Mouse (Mus musculus) brain, embryonic 14.5 days (tissue): Measurements from ENCODE around the gene Fam19a4. TPM values are rescaled to one million over a fixed set of nuclear protein-coding genes. Genes with fewer than 3 reads are reported as not detected.

ENCODE experiments used
- DNase-seq: peaks from one replicate; pipeline ENCODE4 v3.0.0-alpha.2; 2011; ENCODE audit warnings: low read depth
- CTCF ChIP-seq: fragments of 200-500 bp; IDR thresholded peaks from 2 replicates; pipeline ENCODE4 v1.5.1; 2012; ENCODE audit warnings: inconsistent platforms, mild to moderate bottlenecking, moderate library complexity, borderline replicate concordance; ENCODE audit not compliant: insufficient read depth, insufficient read length; ENCODE audit errors: extremely low read depth
- POLR2A ChIP-seq: fragments of 200-500 bp; IDR thresholded peaks from 2 replicates; pipeline ENCODE4 v1.6.1; 2012; ENCODE audit warnings: mild to moderate bottlenecking, inconsistent platforms, borderline replicate concordance; ENCODE audit not compliant: poor library complexity, insufficient read depth, insufficient read length, severe bottlenecking; ENCODE audit errors: extremely low read depth
- polyA plus RNA-seq: library from polyadenylated mRNA; depleted of rRNA; stranded (reverse); fragments of >200 nt; gene quantifications from 2 replicates; pipeline ENCODE4 v1.2.3, GENCODE M21; 2012; rRNA removed

Gene Fam19a4
- polyA plus RNA-seq: 1.4 and 2.3 TPM in 2 replicates

DNA sequence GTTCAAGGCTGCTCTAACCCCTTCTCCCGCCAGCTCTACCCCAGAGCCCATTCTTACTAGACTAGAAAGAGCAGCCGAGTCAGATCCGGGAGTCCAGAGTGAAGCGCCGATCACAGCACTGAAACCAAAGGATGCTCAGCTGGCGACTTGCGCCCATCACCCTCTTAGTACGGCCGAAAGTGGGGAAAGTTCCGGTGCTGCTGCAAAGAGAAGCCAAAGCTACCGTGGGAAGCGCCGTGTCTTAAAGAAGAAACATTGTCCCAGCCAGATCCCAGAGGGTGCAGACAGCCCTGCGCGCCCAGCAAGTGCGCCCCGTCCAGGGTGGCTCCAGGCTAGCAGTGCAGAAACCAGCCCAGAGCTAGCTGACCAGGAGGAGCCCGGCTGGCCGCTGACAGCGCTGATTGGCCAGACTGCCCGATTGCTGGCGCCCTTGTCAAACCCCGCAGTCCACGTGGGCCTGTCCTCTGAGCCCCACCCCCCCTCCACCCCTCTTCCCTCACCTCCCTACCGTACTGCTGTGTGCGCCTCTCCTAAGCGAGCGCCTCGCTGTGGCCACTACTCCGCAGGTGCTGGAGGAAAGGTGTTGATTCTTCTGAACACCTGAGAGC is at the start of gene Fam19a4:
Gene Fam19a4, minus strand, starts transcription at position 340 of the 608 bp plus-strand sequence.
- TF ChIP-seq CTCF (no peak), POLR2A (no peak)
- DNase-seq: peak; percentile 69

DNA sequence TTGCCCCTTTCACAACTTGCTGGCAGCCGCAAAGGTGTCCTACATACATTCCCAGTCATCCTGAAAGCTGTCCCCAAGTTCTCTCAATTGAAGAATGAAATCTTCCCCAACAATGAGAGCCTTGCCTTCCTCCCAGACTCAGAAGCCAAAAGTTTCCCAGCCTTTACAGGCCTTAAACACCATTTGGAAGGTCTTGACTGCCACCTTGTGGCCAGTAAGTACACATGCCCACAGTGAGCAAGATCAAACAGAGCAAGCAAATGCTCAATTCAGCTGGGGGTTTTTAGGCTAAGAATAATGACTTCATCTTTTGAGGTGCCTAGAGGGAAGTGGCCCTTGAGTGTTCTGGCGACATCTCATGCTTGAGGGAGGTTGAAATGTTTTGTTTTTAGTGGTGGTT is 46.6 kb upstream of the Fam19a4 start:
- peak; percentile 92 for DNase-seq
- peak; percentile 86; the same call in 1 of the 2 replicates for TF ChIP-seq CTCF
- no peak for TF ChIP-seq POLR2A

DNA sequence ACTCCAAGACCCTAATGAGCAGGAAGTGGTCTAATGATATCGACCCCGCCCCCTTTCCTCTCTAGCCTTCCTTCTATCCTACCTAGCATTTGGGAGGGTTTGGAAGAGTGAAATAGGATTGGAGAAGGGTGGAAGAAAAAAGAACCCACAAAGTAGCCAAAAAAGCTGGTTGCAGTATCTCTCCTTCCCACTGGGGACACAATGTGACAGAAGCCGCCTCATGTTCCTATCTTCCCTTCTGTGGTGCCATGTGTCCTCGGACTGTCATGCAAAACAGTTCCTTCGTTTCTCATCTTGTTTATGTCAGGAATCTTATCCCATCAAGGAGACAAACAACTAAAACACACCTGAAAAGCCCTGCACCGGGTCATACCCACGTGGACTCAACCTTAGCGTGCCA is 45.9 kb upstream of the Fam19a4 start:
- no peak for DNase-seq
- TF ChIP-seq CTCF: peak; percentile 10; the same call in 1 of the 2 replicates
- no peak for TF ChIP-seq POLR2A

DNA sequence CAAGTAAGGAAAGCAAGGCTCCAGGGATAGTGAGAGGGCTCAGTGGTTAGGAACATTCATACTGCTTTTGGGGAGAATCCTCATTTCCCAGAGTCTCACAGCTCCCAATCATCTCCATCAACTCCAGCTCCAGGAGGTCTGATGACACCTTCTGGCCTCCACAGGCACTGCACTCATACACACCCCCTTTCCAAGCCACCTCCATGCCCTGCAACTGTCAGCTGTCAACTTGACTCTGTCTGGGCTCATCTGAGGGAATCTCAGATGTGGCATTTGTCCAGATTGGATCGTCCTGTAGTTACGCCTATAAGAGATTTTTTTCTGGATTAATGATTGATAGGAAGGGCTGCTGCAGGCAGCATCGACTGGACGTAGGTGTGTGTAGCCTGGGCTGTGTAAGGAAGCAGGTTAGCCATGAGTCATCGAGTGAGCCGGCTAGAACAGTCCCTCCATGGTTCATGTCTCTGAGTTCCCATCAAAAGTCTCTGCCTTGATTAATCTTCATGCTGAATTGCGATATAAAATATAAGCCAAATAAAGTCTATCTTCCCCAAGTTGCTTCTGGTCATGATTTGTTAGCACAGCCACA is 44.1 kb upstream of the Fam19a4 start:
- peak; percentile 20 for DNase-seq

DNA sequence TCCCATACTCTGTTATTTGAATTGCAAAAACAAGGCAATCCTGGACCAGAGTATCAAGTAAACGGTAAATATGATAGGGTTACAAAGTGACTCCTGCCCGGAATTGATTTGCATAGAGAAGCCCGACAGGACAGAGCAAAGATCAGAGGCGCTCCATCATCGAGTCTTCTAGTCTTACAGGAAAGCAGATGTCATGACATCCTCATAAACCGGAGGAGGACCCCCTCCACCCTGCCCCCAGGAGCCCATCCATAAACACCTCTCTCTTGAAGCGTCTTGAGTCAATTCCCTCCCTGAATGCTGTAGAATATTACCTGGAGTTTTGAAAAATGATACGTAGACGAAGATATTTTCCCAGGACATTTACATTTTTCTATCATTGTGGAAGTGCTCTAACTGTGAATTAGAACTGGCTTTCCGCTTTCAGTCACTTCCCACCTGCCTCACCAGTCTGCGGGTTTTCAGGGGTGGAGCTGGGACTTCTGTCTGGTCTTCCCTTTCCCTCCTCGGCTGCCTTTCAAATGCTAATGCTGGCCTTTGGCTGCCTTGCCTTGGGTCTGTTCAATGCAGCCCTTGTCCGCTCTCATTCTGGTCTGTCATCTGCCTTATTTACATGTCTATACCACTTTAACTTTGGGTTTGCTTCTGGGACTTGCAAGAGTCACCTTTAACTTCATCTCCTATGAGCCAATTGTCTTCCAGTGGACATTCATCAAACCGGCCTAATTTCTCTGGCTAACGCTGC is 41.9 kb upstream of the Fam19a4 start:
- TF ChIP-seq POLR2A (no peak), CTCF (no peak)
- DNase-seq: peak; percentile 74

More for the DNA sequence above, 44.1 kb upstream of the Fam19a4 start:
- TF ChIP-seq CTCF (peak; percentile 60), POLR2A (no peak)

DNA sequence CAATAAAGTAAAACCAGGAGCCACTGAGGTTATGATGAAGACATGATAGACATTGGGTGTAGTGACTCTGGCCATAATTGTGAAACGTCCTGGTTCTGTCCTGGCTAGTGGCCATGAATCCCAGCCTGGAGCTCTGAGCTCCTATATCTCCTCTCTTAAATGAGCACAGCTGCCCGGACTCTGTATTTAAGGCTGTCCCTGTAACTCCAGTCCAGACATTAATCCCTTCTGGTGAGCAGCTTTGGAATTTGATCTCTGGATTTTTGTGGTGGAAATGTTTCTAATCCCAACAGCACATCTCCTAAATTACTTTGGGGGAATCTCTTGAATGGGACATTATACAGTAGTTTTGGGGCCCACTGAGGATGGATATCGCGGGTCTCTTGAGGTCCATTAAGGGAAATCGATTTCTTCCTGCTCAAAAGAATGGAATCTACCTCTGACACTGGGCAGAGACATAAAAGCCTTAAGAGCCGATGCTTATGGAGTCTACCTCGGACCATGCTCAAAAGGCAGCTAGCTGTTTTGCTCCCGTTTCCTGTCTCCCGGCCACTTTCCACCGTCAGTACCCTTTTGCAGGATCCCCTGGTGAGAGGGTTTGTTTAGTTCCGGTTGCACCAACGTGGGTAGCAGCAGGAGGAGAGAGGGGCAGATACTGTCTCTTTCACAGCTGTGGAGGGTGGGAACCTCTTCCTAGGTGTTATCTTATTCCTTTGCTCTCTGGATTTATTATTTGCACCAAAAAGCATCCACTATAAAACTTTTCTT is 41.2 kb upstream of the Fam19a4 start:
- TF ChIP-seq POLR2A (no peak), CTCF (no peak)
- DNase-seq: no peak

DNA sequence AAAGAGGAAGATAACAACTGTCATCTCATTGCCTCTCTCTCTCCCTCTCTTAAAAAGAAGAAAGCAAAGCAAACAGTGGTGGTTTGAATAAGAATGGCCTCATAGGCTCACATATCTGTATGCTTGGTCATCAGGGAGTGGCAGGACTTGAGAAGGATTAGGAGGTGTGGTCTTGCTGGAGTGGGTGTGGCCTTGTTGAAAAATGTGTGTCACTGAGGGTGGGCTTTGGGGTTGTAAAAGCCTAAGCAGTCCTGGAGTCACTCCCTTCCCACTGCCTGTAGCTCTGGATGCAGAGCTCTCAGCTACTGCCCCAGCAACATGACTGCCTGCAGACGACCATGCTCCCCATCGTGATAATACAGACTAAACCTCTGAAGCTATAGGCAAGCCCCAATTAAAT is 22.1 kb upstream of the Fam19a4 start:
- no peak for DNase-seq

DNA sequence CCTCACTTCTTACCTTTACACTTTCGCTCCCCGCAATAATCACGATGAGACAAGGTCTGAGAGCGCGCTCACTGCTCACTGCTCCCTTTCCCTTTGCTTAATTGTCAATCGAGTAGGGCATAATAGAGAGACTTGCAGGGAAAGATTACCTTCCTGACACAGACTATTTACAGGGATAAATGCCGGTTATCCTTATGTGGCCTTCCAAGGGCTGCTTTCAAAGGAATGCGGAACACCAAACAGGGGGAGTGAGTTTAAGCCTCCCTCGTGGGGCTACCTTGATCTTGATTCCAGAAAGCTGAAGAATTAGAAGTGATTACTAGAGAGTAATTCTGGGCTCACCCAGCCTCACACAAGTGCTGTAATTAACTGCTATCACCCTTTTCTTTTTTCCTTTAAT is 19.8 kb upstream of the Fam19a4 start:
- TF ChIP-seq POLR2A (no peak), CTCF (no peak)
- DNase-seq: peak; percentile 59

More for the DNA sequence above, 22.1 kb upstream of the Fam19a4 start:
- TF ChIP-seq CTCF (no peak), POLR2A (no peak)

DNA sequence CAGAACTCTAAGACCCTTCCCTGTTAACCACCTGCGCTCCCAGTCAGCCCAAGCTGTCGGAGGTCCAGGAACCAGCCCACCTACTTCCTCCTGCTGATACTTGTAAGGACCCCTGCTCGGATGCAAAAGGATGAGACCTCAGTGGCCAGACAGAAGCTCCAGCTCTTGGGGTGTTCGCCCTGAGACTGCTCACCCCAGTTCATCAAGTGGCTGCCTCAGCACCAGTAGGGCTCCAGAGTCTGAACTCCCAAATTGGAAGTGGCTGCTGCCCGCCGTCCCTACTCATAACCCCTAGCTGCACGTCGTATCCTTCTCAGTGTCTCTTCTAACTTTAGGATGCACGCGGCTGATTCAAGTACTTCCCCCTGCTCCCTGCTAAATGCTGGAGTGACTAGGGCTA is 614 bp downstream of the Fam19a4 start:
- TF ChIP-seq POLR2A: no peak
- DNase-seq: no peak

DNA sequence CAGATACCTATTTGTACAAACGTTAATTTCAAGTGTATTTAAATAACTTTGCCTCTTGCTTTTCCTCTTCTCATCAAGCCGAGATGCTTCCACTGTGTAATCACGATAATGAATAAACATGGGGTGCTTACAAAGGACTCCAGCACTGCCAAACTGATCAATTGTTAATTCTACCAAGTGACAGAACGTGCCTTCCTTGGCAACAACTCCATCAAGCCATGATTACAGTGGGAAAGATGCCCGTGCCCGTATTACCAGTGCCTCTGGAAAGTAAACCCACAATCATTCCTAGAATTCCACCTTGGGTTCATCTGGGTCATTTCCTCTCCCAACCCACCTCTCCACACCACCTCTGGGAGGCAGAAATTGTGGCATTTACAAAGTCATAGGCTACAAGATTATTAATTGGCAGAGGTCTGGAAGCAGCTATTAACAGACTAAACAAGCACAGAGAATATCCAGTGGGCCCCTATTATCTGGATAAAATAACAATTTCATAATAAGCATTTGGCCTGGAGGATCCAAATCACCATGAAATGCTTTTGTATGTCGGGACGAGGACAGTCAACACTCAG is 7.9 kb downstream of the Fam19a4 start:
- DNase-seq: peak; percentile 50
- TF ChIP-seq CTCF (no peak), POLR2A (no peak)

DNA sequence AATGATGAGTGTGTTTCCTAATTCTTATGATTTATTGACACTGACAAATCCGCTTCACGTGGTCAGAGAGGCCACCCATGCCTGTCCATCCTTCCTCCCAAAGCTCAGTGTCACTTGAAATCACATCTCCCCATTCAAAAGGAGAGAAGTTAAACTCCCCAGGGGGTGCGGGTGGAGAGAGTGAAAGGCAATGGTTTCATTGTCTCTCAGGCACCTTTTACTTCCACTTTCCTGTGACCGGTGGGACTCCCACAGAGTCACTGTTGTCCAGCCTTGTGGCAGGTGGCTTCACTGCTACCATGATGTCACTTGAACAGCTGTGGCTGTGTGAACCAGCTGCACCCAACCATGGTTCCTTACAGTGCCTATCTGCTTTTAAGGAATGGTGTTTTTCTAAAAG is 11.8 kb downstream of the Fam19a4 start:
- no peak for DNase-seq
- TF ChIP-seq CTCF (no peak), POLR2A (no peak)

DNA sequence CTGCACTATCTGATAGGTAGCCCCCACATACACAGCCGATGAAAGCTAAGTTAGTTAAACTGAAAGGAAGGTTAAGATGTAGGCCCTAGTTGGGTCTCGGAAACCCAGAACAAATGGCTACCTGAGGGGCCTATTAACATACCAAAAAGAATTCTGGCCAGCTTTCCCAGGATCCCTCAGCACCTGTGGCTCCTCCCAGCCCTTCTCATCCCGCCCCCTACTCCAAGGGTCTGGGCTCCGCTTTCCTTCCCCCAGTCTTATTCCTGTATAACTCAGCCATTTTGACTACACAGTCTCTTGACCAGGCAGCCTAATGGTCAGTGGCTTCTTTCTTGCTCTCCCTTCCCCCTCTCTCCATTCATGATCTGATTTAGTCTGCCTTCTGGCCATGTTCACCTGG is 13.7 kb downstream of the Fam19a4 start:
- TF ChIP-seq POLR2A (no peak), CTCF (no peak)
- DNase-seq: no peak
